In genomic region chr1:180850316-180851270, GRCm38 (mm10) we compare ENCODE assay signal across 7 mouse cellular contexts. TPM values are rescaled to one million over a fixed set of nuclear protein-coding genes. Genes with fewer than 3 reads are reported as not detected.
DNase-seq lines count a peak whose midpoint lies in the region; ATAC-seq lines count a peak whose summit lies in the region.

Gene Sde2, plus strand, starts transcription at chr1:180851127.

- ATAC-seq in embryonic facial prominence, embryonic 11.5 days (replicated peaks; ENCODE audit: insufficient number of reproducible peaks, low FRiP score, low TSS enrichment, low read depth): peak; percentile 99
- peak; percentile 71 for ATAC-seq in granulocyte monocyte progenitor cell, adult 5-6 weeks (replicated peaks; ENCODE audit: poor library complexity, severe bottlenecking)
- peak; percentile 97 for ATAC-seq in midbrain, embryonic 13.5 days

- no peaks in the 10 kb centered on the region for H3K9me3 ChIP-seq in embryonic facial prominence, embryonic 11.5 days (replicated peaks; ENCODE audit: control insufficient read depth, low read length)
- H3K9me3 ChIP-seq in limb, embryonic 10.5 days (replicated peaks): no peaks in the 10 kb centered on the region
- H3K9me3 ChIP-seq in midbrain, embryonic 13.5 days: no peaks in the 10 kb centered on the region

- H3K27ac ChIP-seq in embryonic facial prominence, embryonic 11.5 days (replicated peaks; ENCODE audit: low read depth, low read length): peak within 1 kb of the TSS; percentile 96
- peak within 1 kb of the TSS; percentile 97 for H3K27ac ChIP-seq in limb, embryonic 10.5 days
- peak within 1 kb of the TSS; percentile 98 for H3K27ac ChIP-seq in midbrain, embryonic 13.5 days

- no peaks in the 10 kb centered on the region; the same call in 1 of the 2 replicates for H3K4me1 ChIP-seq in embryonic facial prominence, embryonic 11.5 days (ENCODE audit: control insufficient read depth, insufficient read depth, low read length)
- H3K4me1 ChIP-seq in limb, embryonic 10.5 days: peaks cover 50% of the 10 kb centered on the region
- peaks cover 47% of the 10 kb centered on the region for H3K4me1 ChIP-seq in midbrain, embryonic 13.5 days (replicated peaks)

- H3K9ac ChIP-seq in embryonic facial prominence, embryonic 11.5 days (replicated peaks; ENCODE audit: low read length): peak within 1 kb of the TSS; percentile 80
- peak within 1 kb of the TSS; percentile 77 for H3K9ac ChIP-seq in midbrain, embryonic 13.5 days (replicated peaks)

- DNase-seq in adrenal gland, postnatal 14 days: peak; percentile 100
- peak; percentile 100 for DNase-seq in embryonic facial prominence, embryonic 11.5 days (ENCODE audit: low spot score)
- DNase-seq in kidney, adult 11 months: peak; percentile 100
- peak; percentile 100 for DNase-seq in limb, embryonic 10.5 days (ENCODE audit: low spot score)
- peak; percentile 100 for DNase-seq in spleen, adult 12 weeks (ENCODE audit: low spot score)

- peak within 1 kb of the TSS; percentile 72 for H3K4me2 ChIP-seq in embryonic facial prominence, embryonic 11.5 days (ENCODE audit: low read depth, low read length)
- H3K4me2 ChIP-seq in midbrain, embryonic 13.5 days (replicated peaks): peak within 1 kb of the TSS; percentile 67

- peak within 1 kb of the TSS; percentile 82 for H3K4me3 ChIP-seq in embryonic facial prominence, embryonic 11.5 days (ENCODE audit: low read depth, low read length)
- H3K4me3 ChIP-seq in limb, embryonic 10.5 days: peak within 1 kb of the TSS; percentile 85
- H3K4me3 ChIP-seq in midbrain, embryonic 13.5 days (replicated peaks): peak within 1 kb of the TSS; percentile 62

- no peaks in the 10 kb centered on the region for H3K36me3 ChIP-seq in embryonic facial prominence, embryonic 11.5 days (replicated peaks; ENCODE audit: control insufficient read depth, insufficient read depth, low read depth, low read length)
- peaks cover 9% of the 10 kb centered on the region for H3K36me3 ChIP-seq in limb, embryonic 10.5 days
- H3K36me3 ChIP-seq in midbrain, embryonic 13.5 days: peaks cover 11% of the 10 kb centered on the region

- no peaks in the 10 kb centered on the region for H3K27me3 ChIP-seq in embryonic facial prominence, embryonic 11.5 days (ENCODE audit: control insufficient read depth, insufficient read depth, low read length)
- no peaks in the 10 kb centered on the region for H3K27me3 ChIP-seq in limb, embryonic 10.5 days (ENCODE audit: low read depth, poor library complexity, severe bottlenecking)
- no peaks in the 10 kb centered on the region for H3K27me3 ChIP-seq in midbrain, embryonic 13.5 days

- WGBS in embryonic facial prominence, embryonic 11.5 days: under 1% methylated on average over 77 of the region's 77 CpGs
- WGBS in limb, embryonic 10.5 days: under 1% methylated on average over 77 of the region's 77 CpGs
- WGBS in midbrain, embryonic 13.5 days: under 1% methylated on average over 77 of the region's 77 CpGs

RNA-seq across cellular contexts. Expression of gene Sde2, which starts in this region (rescaled TPM):
- total RNA-seq in adrenal gland, postnatal 14 days (2021): 22.2 and 22.6 TPM in 2 replicates
- polyA plus RNA-seq in embryonic facial prominence, embryonic 11.5 days (2014; fragmentation: Nextera tagmentation; extraction: Ambion mirVana): 38.2 and 38.6 TPM in 2 replicates
- 18.0 and 23.5 TPM in 2 replicates for total RNA-seq in granulocyte monocyte progenitor cell, adult 5-6 weeks (2014; fragmentation: Nextera tagmentation)
- 29.5 and 29.8 TPM in 2 replicates for total RNA-seq in granulocyte monocyte progenitor cell, adult 5-6 weeks (2017)
- 46.7 and 50.8 TPM in 2 replicates for polyA plus RNA-seq in limb, embryonic 10.5 days (2016; fragmentation: Nextera tagmentation; extraction: Ambion mirVana)
- 28.8 and 33.6 TPM in 2 replicates for polyA plus RNA-seq in midbrain, embryonic 13.5 days (2015; fragmentation: Nextera tagmentation; extraction: Ambion mirVana)

Comparison
In these comparisons a context has a peak if more than half of its experiments do, and no peak if none do; other contexts are left out.
1. Peak in every context shown above with its lines: DNase-seq, ATAC-seq, H3K4me3 ChIP-seq and H3K27ac ChIP-seq.